Mouse (Mus musculus): Measurements from ENCODE around the gene Zfp217. TPM values are rescaled to one million over a fixed set of nuclear protein-coding genes. Genes with fewer than 3 reads are reported as not detected.
A peak's percentile ranks its signal among the peaks of the same experiment; 100 is the strongest.

Zfp217 gene
- polyA plus RNA-seq, 1 experiment from 2014 or later, result 4.1 TPM

GRCm38 (mm10) chr2:170141481-170141880 lies 6.4 kb downstream of the Zfp217 start:
- Histone ChIP-seq H3K36me3 (no peaks in the 10 kb centered on the region), H3K27ac (no peak overlapping the region), H3K4me3 (no peak overlapping the region), H3K27me3 (ENCODE audit: low read depth, poor library complexity, severe bottlenecking) (no peaks in the 10 kb centered on the region), H3K9me3 (replicated peaks) (no peaks in the 10 kb centered on the region), H3K4me1 (peaks cover 27% of the 10 kb centered on the region)
- 94% methylated on average over 5 of the region's 5 CpGs for WGBS
- no peak for DNase-seq (ENCODE audit: low spot score)

DNA sequence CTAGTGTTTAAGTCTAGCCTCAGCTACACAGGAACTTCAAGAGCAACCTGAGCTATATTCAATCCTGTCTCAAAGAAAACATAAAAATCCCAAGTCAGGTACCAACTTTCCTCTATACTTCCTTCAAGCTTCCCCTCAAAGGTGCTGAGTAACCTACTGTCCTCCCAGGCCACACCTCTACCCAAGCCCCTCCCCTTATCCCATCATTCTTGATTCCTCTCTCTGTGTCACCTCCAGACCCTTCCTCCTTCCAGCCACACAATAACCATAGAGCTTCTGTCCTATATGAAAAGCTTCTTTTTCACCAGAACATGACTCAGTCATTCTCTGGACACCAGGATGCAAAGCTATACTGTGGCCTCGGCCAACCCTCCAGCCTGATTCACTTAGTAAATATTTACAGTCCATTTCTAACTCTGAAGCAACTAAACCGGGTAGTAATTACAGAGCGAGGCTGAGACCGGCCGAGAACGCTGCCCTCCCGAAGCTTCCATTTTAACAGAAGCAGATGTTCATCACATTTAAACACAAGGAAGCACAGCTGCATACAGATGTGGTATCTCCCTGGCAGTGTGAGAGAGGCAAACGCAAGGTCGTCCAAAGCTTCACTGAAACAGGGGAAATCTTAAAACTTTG lies 8.4 kb downstream of the Zfp217 start:
- Histone ChIP-seq H3K9me3 (replicated peaks) (no peaks in the 10 kb centered on the region), H3K27me3 (ENCODE audit: low read depth, poor library complexity, severe bottlenecking) (no peaks in the 10 kb centered on the region), H3K4me3 (no peak overlapping the region), H3K4me1 (peaks cover 27% of the 10 kb centered on the region), H3K27ac (no peak overlapping the region), H3K36me3 (no peaks in the 10 kb centered on the region)
- no peak for DNase-seq (ENCODE audit: low spot score)
- 47% methylated on average over 9 of the region's 9 CpGs for WGBS

- no peaks in the 10 kb centered on the region for H3K27me3 ChIP-seq (ENCODE audit: low read depth, poor library complexity, severe bottlenecking)
- H3K27ac ChIP-seq, result no peak overlapping the region
- 64% methylated on average over 3 of the region's 3 CpGs for WGBS
- DNase-seq (ENCODE audit: low spot score), result no peak
- H3K9me3 ChIP-seq (replicated peaks), result no peaks in the 10 kb centered on the region
- H3K4me3 ChIP-seq, result no peak overlapping the region
- H3K36me3 ChIP-seq, result no peaks in the 10 kb centered on the region
- H3K4me1 ChIP-seq, result peaks cover 43% of the 10 kb centered on the region
Measured at GRCm38 (mm10) chr2:170136928-170137327, 11.0 kb downstream of the Zfp217 start.

- WGBS, result 94% methylated on average over 6 of the region's 6 CpGs
- H3K27ac ChIP-seq, result no peak overlapping the region
- peaks cover 54% of the 10 kb centered on the region for H3K4me1 ChIP-seq
- no peak for DNase-seq (ENCODE audit: low spot score)
- no peaks in the 10 kb centered on the region for H3K9me3 ChIP-seq (replicated peaks)
- no peaks in the 10 kb centered on the region for H3K27me3 ChIP-seq (ENCODE audit: low read depth, poor library complexity, severe bottlenecking)
- H3K36me3 ChIP-seq, result no peaks in the 10 kb centered on the region
- H3K4me3 ChIP-seq, result no peak overlapping the region
Measured at GRCm38 (mm10) chr2:170135820-170136219, 12.1 kb downstream of the Zfp217 start.

DNA sequence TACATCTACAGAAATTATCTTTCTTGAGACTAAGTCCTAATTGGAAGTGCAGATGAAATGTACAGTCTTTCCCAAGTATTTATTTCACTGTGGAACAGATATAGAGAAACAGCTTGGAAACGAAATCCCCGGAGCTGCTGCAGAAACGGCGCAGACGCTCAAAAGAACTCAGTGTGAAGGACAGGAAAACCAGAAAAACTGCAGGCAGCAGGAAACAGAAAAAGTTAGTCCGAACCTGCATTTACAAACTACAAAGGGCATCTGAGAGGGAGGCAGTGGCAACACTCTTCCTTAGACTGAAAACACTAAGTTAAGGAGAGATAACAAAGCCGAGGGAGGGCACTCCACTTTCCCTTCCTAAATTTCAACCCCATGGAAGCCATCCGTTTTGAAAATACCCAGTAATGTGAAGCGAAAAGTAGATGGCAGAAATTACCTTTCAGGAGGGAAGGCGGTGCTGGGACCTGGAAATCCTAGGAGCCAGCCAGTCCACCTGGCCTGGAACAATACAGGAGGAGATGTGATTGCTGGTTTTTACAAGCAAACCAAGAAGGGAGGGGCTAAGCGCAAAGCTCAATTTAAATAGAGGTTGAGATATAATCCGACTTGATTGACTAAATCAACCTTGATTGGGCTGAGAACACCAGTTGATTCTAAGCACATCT lies 13.7 kb downstream of the Zfp217 start:
- DNase-seq (ENCODE audit: low spot score), result no peak
- no peaks in the 10 kb centered on the region for H3K36me3 ChIP-seq
- H3K27ac ChIP-seq, result peak overlapping the region; percentile 83; the same call in 1 of the 2 replicates
- peaks cover 58% of the 10 kb centered on the region for H3K4me1 ChIP-seq
- no peaks in the 10 kb centered on the region for H3K9me3 ChIP-seq (replicated peaks)
- peak overlapping the region; percentile 91 for H3K4me3 ChIP-seq
- WGBS, result 13% methylated on average over 12 of the region's 12 CpGs
- no peaks in the 10 kb centered on the region for H3K27me3 ChIP-seq (ENCODE audit: low read depth, poor library complexity, severe bottlenecking)

- H3K4me1 ChIP-seq, result peaks cover 58% of the 10 kb centered on the region
- peak overlapping the region; percentile 83 for H3K27ac ChIP-seq
- H3K36me3 ChIP-seq, result no peaks in the 10 kb centered on the region
- H3K4me3 ChIP-seq, result peak overlapping the region; percentile 91
- H3K27me3 ChIP-seq (ENCODE audit: low read depth, poor library complexity, severe bottlenecking), result no peaks in the 10 kb centered on the region
- H3K9me3 ChIP-seq (replicated peaks), result no peaks in the 10 kb centered on the region
- under 1% methylated on average over 28 of the region's 28 CpGs for WGBS
- DNase-seq (ENCODE audit: low spot score), result peak; percentile 68
Measured at GRCm38 (mm10) chr2:170133093-170133731, 14.7 kb downstream of the Zfp217 start.

DNA sequence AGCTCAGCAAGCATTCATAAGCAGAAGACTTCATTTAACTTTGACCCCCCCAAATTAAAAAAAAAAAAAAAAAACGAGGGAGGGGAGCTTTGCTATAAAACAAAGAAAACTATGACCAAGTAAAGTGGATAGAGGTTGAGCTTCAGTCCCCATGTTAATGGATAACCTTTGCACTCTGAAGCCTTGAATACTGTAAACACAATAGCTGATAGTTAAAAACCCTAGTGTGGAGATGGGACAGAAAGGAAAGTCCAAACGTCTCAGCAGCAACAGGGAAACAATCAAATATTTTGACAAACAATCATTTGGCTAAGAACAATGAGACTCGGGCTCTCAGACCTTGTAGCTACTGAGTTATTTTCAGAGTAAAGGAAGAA lies 15.2 kb downstream of the Zfp217 start:
- H3K4me3 ChIP-seq, result peak overlapping the region; percentile 91
- H3K9me3 ChIP-seq (replicated peaks), result no peaks in the 10 kb centered on the region
- WGBS, result 1% methylated on average over 3 of the region's 3 CpGs
- no peaks in the 10 kb centered on the region for H3K27me3 ChIP-seq (ENCODE audit: low read depth, poor library complexity, severe bottlenecking)
- H3K27ac ChIP-seq, result peak overlapping the region; percentile 83
- DNase-seq (ENCODE audit: low spot score), result no peak
- no peaks in the 10 kb centered on the region for H3K36me3 ChIP-seq
- H3K4me1 ChIP-seq, result peaks cover 63% of the 10 kb centered on the region

DNA sequence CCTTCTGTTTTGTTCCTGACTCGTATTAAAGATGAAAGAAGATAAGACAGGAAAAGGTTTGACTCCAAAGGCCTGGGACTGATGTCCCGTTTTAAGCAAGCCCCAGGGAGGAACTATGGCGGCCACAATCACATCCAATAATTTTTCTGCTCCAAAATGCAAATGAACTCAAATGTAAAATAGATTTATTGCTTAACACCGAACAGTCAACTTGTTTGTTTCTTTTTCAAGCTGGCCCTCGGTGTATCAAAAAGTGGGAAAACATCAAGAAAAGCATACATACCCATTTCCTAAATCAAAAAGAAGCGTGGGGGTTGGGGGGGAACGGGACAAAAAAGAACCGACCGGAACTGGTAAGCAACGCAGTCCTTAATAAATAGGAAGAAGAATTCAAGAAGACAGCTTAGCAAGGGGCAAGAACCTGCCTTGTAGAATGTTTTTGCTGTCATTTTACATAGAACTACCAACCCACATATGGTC lies 15.9 kb downstream of the Zfp217 start:
- Histone ChIP-seq H3K36me3 (no peaks in the 10 kb centered on the region), H3K27ac (peak overlapping the region; percentile 100), H3K9me3 (replicated peaks) (no peaks in the 10 kb centered on the region), H3K4me1 (peaks cover 70% of the 10 kb centered on the region), H3K27me3 (ENCODE audit: low read depth, poor library complexity, severe bottlenecking) (no peaks in the 10 kb centered on the region), H3K4me3 (peak overlapping the region; percentile 91)
- 9% methylated on average over 10 of the region's 10 CpGs for WGBS
- DNase-seq (ENCODE audit: low spot score), result no peak

DNA sequence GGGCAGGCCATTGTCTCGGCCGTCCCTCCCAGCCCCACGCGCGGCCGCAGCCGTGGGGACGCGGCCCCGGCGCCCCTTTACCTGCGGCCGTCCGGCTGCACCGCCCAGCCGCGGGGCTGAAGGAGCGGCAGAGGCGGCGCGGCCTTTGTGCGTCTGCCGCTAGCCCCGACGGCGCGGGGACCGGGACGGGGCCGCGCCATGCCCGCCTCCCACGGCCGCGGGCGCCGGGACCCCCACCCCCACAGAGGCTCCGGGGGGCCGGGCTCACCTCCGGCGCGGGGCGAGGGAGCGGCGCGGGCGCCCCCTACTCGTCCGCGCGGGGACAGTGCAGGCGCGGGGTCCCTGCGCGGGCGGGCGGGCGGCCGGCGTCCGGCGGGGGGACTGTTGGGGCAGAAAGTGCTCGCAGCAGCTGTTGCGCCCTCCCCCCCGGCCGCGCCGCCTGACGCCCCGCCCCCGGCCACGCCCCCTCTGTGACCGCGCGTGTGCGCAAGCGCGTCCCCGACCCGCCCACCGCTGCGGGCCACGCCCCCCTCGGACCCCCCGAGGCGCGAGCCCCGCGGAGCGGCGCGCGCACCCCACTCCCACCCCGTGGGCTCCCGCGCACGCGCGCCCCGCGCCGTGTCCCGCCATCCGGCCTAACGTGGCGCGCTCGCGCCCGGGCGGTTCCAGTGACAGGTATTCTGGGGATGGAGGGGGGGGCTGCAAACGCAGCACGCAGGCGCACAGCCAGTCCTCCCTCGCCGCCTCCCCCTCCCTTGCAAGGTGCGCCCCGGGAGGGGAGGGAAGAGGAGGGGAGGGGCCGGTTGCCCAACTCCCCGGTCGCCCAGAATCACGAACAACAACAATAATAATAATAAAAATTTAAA lies 16.9 kb downstream of the Zfp217 start:
- H3K4me1 ChIP-seq, result peaks cover 80% of the 10 kb centered on the region
- H3K27me3 ChIP-seq (ENCODE audit: low read depth, poor library complexity, severe bottlenecking), result no peaks in the 10 kb centered on the region
- H3K9me3 ChIP-seq (replicated peaks), result no peaks in the 10 kb centered on the region
- peak; percentile 98 for DNase-seq (ENCODE audit: low spot score)
- peak overlapping the region; percentile 100 for H3K27ac ChIP-seq
- H3K36me3 ChIP-seq, result peaks cover 3% of the 10 kb centered on the region; the same call in 1 of the 2 replicates
- H3K4me3 ChIP-seq, result peak overlapping the region; percentile 91
- WGBS, result under 1% methylated on average over 89 of the region's 122 CpGs

- H3K4me3 ChIP-seq, result peak overlapping the region; percentile 91
- no peaks in the 10 kb centered on the region for H3K27me3 ChIP-seq (ENCODE audit: low read depth, poor library complexity, severe bottlenecking)
- no peaks in the 10 kb centered on the region for H3K9me3 ChIP-seq (replicated peaks)
- peaks cover 3% of the 10 kb centered on the region; the same call in 1 of the 2 replicates for H3K36me3 ChIP-seq
- H3K4me1 ChIP-seq, result peaks cover 89% of the 10 kb centered on the region
- WGBS, result under 1% methylated on average over 48 of the region's 48 CpGs
- DNase-seq (ENCODE audit: low spot score), result peak; percentile 75
- H3K27ac ChIP-seq, result peak overlapping the region; percentile 100
Measured at GRCm38 (mm10) chr2:170129923-170130779, 17.8 kb downstream of the Zfp217 start.

DNA sequence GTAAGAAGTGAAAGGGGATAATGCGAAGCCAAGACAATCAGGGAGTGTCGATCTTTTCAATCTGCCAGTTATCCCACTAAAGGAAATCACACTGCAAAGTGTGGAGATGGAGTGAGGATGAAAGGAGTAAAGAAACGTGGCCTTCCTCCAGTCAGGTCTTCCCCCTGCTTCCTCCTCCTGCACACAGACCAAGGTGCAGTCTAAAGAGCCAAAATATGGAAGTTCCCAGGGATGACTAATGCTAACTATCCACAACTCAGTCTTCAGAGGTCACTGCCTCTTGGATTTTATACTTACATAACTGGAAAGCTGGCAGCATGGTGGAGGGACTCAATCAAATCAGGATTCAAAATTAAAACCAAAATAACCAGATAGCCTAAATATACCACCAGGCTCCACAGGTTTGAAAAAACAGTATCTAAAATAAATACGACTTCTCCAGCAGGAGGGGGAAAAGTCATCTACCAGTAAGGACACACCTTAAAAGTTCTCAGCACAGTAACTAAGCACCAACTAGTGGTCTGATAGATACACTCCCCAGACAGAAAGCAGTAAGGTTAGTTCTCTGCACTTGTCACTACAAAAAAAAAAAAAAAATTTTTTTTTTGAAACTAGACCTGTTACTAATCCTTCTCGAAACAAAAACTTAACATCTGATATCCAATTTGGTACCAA lies 18.5 kb downstream of the Zfp217 start:
- no peak for DNase-seq (ENCODE audit: low spot score)
- H3K4me1 ChIP-seq, result peaks cover 89% of the 10 kb centered on the region
- no peaks in the 10 kb centered on the region for H3K27me3 ChIP-seq (ENCODE audit: low read depth, poor library complexity, severe bottlenecking)
- WGBS, result 22% methylated on average over 5 of the region's 5 CpGs
- peaks cover 3% of the 10 kb centered on the region; the same call in 1 of the 2 replicates for H3K36me3 ChIP-seq
- no peaks in the 10 kb centered on the region for H3K9me3 ChIP-seq (replicated peaks)
- peak overlapping the region; percentile 91 for H3K4me3 ChIP-seq
- peak overlapping the region; percentile 100 for H3K27ac ChIP-seq
